Mouse (Mus musculus) retina, adult 2 months (tissue): ENCODE data around the gene Vps13d.
A peak's percentile ranks its signal among the peaks of the same experiment; 100 is the strongest.
"Not testable (repeated sequence)": the region's sequence is repeated elsewhere in the genome, so short reads cannot be mapped to it uniquely, and the experiment has no call there.

ENCODE experiments used
- DNase-seq: peaks from one replicate; pipeline ENCODE4 v3.0.0-alpha.2; 2012; ENCODE audit warnings: low read depth, low spot score

The Vps13d gene

GRCm38 (mm10) chr4:145211076-145211475 lies 16.3 kb upstream of the Vps13d start:
- DNase-seq, result no peak

- DNase-seq, result no peak
These were observed 15.8 kb upstream of the Vps13d start for GRCm38 (mm10) chr4:145210564-145210963.

GRCm38 (mm10) chr4:145209690-145210088 lies 14.9 kb upstream of the Vps13d start:
- no peak for DNase-seq

- DNase-seq, result no peak
These were observed 14.4 kb upstream of the Vps13d start for GRCm38 (mm10) chr4:145209076-145209689.

- no peak for DNase-seq
These were observed 13.0 kb upstream of the Vps13d start for GRCm38 (mm10) chr4:145207718-145208371.

- no peak for DNase-seq
These were observed 10.0 kb upstream of the Vps13d start for GRCm38 (mm10) chr4:145204779-145205178.

GRCm38 (mm10) chr4:145203305-145203704 lies 8.5 kb upstream of the Vps13d start:
- no peak for DNase-seq

GRCm38 (mm10) chr4:145201424-145201823 lies 6.6 kb upstream of the Vps13d start:
- DNase-seq, result no peak

GRCm38 (mm10) chr4:145199982-145200699 lies 5.3 kb upstream of the Vps13d start:
- DNase-seq, result no peak

GRCm38 (mm10) chr4:145196586-145196985 lies 1.8 kb upstream of the Vps13d start:
- DNase-seq, result no peak

GRCm38 (mm10) chr4:145195172-145195571 lies 367 bp upstream of the Vps13d start:
- no peak for DNase-seq

GRCm38 (mm10) chr4:145193991-145194511 lies 754 bp downstream of the Vps13d start:
- DNase-seq, result no peak

GRCm38 (mm10) chr4:145193406-145193805 lies 1.4 kb downstream of the Vps13d start:
- DNase-seq, result no peak

GRCm38 (mm10) chr4:145192686-145193085 lies 2.1 kb downstream of the Vps13d start:
- DNase-seq, result no peak

GRCm38 (mm10) chr4:145188561-145188960 lies 6.2 kb downstream of the Vps13d start:
- no peak for DNase-seq

- DNase-seq, result no peak
These were observed 7.2 kb downstream of the Vps13d start for GRCm38 (mm10) chr4:145187619-145188018.

- DNase-seq, result no peak
These were observed 15.8 kb downstream of the Vps13d start for GRCm38 (mm10) chr4:145178918-145179549.

- DNase-seq, result not testable (repeated sequence)
These were observed 29.3 kb downstream of the Vps13d start for GRCm38 (mm10) chr4:145165542-145165941.

GRCm38 (mm10) chr4:145164111-145164510 lies 30.7 kb downstream of the Vps13d start:
- no peak for DNase-seq

- no peak for DNase-seq
These were observed 33.6 kb downstream of the Vps13d start for GRCm38 (mm10) chr4:145161243-145161642.

GRCm38 (mm10) chr4:145155956-145156355 lies 38.8 kb downstream of the Vps13d start:
- DNase-seq, result peak; percentile 34

- no peak for DNase-seq
These were observed 43.7 kb downstream of the Vps13d start for GRCm38 (mm10) chr4:145151103-145151486.
